Mouse (Mus musculus): ENCODE results near the gene Pcyox1. TPM values are rescaled to one million over a fixed set of nuclear protein-coding genes. Genes with fewer than 3 reads are reported as not detected.
"Not testable (repeated sequence)": the region's sequence is repeated elsewhere in the genome, so short reads cannot be mapped to it uniquely, and the experiment has no call there.

Pcyox1 gene
- total and polyA plus RNA-seq, 3 experiments, result 44.7 to 72.3 (median 44.9) TPM

DNA sequence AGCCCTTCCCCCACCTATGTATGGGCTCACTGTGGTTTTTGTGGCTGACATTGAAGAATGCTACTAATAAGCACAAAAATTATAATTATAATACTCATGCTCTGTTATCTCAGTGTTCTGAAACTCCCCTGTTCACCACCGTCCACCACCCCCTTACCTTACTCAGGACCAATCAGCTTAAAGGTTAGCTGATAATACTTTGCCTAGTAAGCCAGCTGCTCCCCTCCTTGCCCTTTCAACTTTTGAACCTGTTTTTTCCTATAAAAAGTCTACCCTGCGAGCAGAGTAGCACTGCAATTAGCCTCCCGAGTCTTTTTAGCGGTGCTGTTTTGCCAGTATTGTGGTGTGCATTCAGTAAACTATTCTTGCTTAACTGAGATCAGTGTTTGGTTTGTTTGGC is 12.3 kb downstream of the Pcyox1 start:
- Histone ChIP-seq H3K9me3 (replicated peaks) (no peaks in the 10 kb centered on the region), H3K27me3 (ENCODE audit: insufficient read depth, low read length) (no peaks in the 10 kb centered on the region), H3K36me3 (replicated peaks) (peaks cover 59% of the 10 kb centered on the region), H3K4me1 (ENCODE audit: insufficient read depth, low read depth, low read length) (peaks cover 36% of the 10 kb centered on the region), H3K4me3 (ENCODE audit: low read depth, low read length) (no peak overlapping the region; the same call in 1 of the 2 replicates)
- no peak for TF ChIP-seq POLR2AphosphoS5 (IDR thresholded peaks at IDR 0.05; ENCODE audit: insufficient replicate concordance, low read depth, low read length)
- no peak for TF ChIP-seq CTCF (IDR thresholded peaks at IDR 0.05; ENCODE audit: low read depth, low read length)
- no peak for TF ChIP-seq TAL1 (conservative IDR thresholded peaks at IDR 0.05; ENCODE audit: low read depth, low read length)
- TF ChIP-seq GATA2 (IDR thresholded peaks at IDR 0.05; ENCODE audit: borderline replicate concordance, low read depth, low read length), result no peak
- TF ChIP-seq GATA1 (IDR thresholded peaks at IDR 0.05; ENCODE audit: borderline replicate concordance, low read length), result no peak
- no peak for DNase-seq (ENCODE audit: low spot score)
- no peak for ATAC-seq (ENCODE audit: extremely low read depth, insufficient number of reproducible peaks, low FRiP score, poor library complexity, severe bottlenecking)

DNA sequence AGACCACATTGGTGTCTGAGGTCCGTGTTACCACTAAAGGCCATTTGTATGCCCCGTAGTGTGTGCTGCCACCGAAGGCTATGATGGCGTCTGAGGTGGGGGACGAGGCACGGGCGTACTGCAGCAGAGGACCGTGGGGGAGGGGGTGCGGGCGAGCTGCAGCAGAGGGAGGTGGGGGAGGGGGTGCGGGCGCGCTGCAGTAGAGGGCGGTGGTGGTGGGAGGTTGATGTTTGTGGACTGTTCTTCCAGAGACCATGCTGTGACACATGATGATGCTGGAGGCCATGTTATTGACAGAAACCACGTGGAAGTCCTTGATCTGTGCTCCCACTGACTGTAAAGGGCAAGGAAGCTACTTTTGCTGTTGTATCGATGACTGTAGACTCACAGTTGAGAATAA is 13.6 kb downstream of the Pcyox1 start:
- no peaks in the 10 kb centered on the region for H3K27me3 ChIP-seq (ENCODE audit: insufficient read depth, low read length)
- no peak overlapping the region for H3K4me3 ChIP-seq (ENCODE audit: low read depth, low read length)
- DNase-seq (ENCODE audit: low spot score) (no peak), ATAC-seq (ENCODE audit: extremely low read depth, insufficient number of reproducible peaks, low FRiP score, poor library complexity, severe bottlenecking) (no peak)
- H3K9me3 ChIP-seq (replicated peaks), result no peaks in the 10 kb centered on the region
- no peak for TF ChIP-seq POLR2AphosphoS5 (IDR thresholded peaks at IDR 0.05; ENCODE audit: insufficient replicate concordance, low read depth, low read length)
- TF ChIP-seq GATA1 (IDR thresholded peaks at IDR 0.05; ENCODE audit: borderline replicate concordance, low read length), result no peak
- no peak for TF ChIP-seq CTCF (IDR thresholded peaks at IDR 0.05; ENCODE audit: low read depth, low read length)
- no peak for TF ChIP-seq GATA2 (IDR thresholded peaks at IDR 0.05; ENCODE audit: borderline replicate concordance, low read depth, low read length)
- TF ChIP-seq TAL1 (conservative IDR thresholded peaks at IDR 0.05; ENCODE audit: low read depth, low read length), result no peak
- peaks cover 31% of the 10 kb centered on the region for H3K4me1 ChIP-seq (ENCODE audit: insufficient read depth, low read depth, low read length)
- H3K36me3 ChIP-seq (replicated peaks), result peaks cover 60% of the 10 kb centered on the region

DNA sequence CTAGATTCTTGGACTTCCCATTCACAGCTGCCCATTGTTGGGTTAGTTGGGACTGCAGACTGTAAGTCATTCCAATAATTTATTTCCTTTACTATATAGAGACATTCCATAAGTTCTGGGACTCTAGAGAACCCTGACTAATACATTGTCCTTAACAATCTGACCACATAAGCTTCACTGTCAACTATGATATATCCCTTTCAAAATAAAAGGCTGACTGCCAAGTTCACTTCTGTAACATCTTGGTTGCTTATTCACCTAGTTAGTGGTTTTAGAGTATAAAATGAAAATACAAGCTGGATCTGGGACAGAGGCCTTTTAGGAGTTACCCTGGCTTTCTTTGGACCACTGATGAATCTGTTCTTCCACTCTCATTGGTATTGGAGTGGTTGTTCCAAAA is 14.4 kb downstream of the Pcyox1 start:
- Histone ChIP-seq H3K27me3 (ENCODE audit: insufficient read depth, low read length) (no peaks in the 10 kb centered on the region), H3K36me3 (replicated peaks) (peaks cover 60% of the 10 kb centered on the region), H3K9me3 (replicated peaks) (no peaks in the 10 kb centered on the region), H3K4me1 (ENCODE audit: insufficient read depth, low read depth, low read length) (peaks cover 30% of the 10 kb centered on the region), H3K4me3 (ENCODE audit: low read depth, low read length) (no peak overlapping the region)
- TF ChIP-seq CTCF (IDR thresholded peaks at IDR 0.05; ENCODE audit: low read depth, low read length), result no peak
- TF ChIP-seq TAL1 (conservative IDR thresholded peaks at IDR 0.05; ENCODE audit: low read depth, low read length), result no peak
- TF ChIP-seq GATA2 (IDR thresholded peaks at IDR 0.05; ENCODE audit: borderline replicate concordance, low read depth, low read length), result no peak
- TF ChIP-seq POLR2AphosphoS5 (IDR thresholded peaks at IDR 0.05; ENCODE audit: insufficient replicate concordance, low read depth, low read length), result no peak
- no peak for TF ChIP-seq GATA1 (IDR thresholded peaks at IDR 0.05; ENCODE audit: borderline replicate concordance, low read length)
- ATAC-seq (ENCODE audit: extremely low read depth, insufficient number of reproducible peaks, low FRiP score, poor library complexity, severe bottlenecking) (no peak), DNase-seq (ENCODE audit: low spot score) (no peak)

DNA sequence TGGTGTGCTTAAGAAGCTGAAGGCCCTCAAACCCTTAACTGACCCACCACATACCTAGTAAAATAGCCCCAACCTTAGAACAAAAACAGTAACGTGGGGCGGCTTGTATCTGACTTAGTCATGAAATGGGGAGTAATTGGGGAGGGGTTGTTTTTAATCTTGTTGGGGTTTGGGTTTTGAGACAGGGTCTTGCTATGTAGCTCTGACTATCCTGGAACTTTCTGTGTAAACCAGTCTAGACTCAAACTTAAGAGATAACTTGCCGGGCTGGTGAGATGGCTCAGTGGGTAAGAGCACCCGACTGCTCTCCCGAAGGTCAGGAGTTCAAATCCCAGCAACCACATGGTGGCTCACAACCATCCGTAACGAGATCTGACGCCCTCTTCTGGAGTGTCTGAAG is 16.8 kb downstream of the Pcyox1 start:
- H3K36me3 ChIP-seq (replicated peaks), result peaks cover 61% of the 10 kb centered on the region
- not testable (repeated sequence) for H3K4me3 ChIP-seq (ENCODE audit: low read depth, low read length); H3K27me3 ChIP-seq (ENCODE audit: insufficient read depth, low read length); H3K9me3 ChIP-seq (replicated peaks); ATAC-seq (ENCODE audit: extremely low read depth, insufficient number of reproducible peaks, low FRiP score, poor library complexity, severe bottlenecking); DNase-seq (ENCODE audit: low spot score)
- H3K4me1 ChIP-seq (ENCODE audit: insufficient read depth, low read depth, low read length), result peaks cover 19% of the 10 kb centered on the region

DNA sequence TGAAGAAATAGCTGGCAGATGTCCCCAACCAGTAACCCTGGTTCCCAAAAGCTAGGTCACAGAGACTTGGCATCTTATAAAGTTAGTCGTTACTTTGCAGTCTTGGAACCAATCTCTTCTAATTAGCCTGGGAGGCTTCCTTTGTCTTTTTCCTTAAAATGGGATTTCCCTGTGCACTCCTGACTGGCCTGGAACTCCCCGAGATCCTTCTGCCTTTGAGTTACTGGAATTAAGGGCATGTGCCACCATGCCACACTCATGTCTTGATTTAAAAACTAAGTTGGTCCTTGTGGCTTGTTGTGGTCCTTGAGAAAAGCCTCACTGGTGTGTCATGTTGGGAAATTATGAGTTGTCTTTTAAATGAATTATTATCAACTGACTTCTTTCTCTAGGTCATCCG is 18.6 kb downstream of the Pcyox1 start:
- no peak for TF ChIP-seq CTCF (IDR thresholded peaks at IDR 0.05; ENCODE audit: low read depth, low read length)
- TF ChIP-seq GATA1 (IDR thresholded peaks at IDR 0.05; ENCODE audit: borderline replicate concordance, low read length), result no peak
- no peak for TF ChIP-seq TAL1 (conservative IDR thresholded peaks at IDR 0.05; ENCODE audit: low read depth, low read length)
- TF ChIP-seq POLR2AphosphoS5 (IDR thresholded peaks at IDR 0.05; ENCODE audit: insufficient replicate concordance, low read depth, low read length), result no peak
- TF ChIP-seq GATA2 (IDR thresholded peaks at IDR 0.05; ENCODE audit: borderline replicate concordance, low read depth, low read length), result no peak
- Histone ChIP-seq H3K4me1 (ENCODE audit: insufficient read depth, low read depth, low read length) (peaks cover 16% of the 10 kb centered on the region), H3K27me3 (ENCODE audit: insufficient read depth, low read length) (no peaks in the 10 kb centered on the region), H3K4me3 (ENCODE audit: low read depth, low read length) (no peak overlapping the region), H3K36me3 (replicated peaks) (peaks cover 73% of the 10 kb centered on the region), H3K9me3 (replicated peaks) (no peaks in the 10 kb centered on the region)
- DNase-seq (ENCODE audit: low spot score) (no peak), ATAC-seq (ENCODE audit: extremely low read depth, insufficient number of reproducible peaks, low FRiP score, poor library complexity, severe bottlenecking) (no peak)

DNA sequence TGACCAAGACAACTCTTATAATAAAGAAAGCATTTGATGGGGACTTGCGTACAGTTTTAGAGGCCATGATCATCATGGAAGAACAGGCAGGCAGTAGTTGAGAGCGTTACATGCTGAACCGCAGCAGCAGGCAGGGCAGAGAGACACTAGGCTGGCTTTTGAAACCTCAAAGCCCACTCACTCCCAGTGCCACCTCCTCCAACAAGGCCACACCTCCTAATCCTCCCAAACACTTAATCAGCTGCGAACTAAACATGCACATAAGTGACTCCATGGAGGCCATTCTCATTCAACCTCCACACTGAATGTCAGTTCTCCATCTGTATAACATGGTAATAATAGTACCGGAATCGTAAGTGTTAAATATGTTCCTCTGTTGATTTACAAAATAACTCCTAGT is 23.4 kb downstream of the Pcyox1 start:
- no peak for DNase-seq (ENCODE audit: low spot score)
- Histone ChIP-seq H3K36me3 (replicated peaks) (peaks cover 63% of the 10 kb centered on the region), H3K4me1 (ENCODE audit: insufficient read depth, low read depth, low read length) (peaks cover 35% of the 10 kb centered on the region), H3K9me3 (replicated peaks) (no peaks in the 10 kb centered on the region), H3K4me3 (ENCODE audit: low read depth, low read length) (peak overlapping the region; percentile 21; the same call in 1 of the 2 replicates), H3K27me3 (ENCODE audit: insufficient read depth, low read length) (no peaks in the 10 kb centered on the region)
- no peak for TF ChIP-seq CTCF (IDR thresholded peaks at IDR 0.05; ENCODE audit: low read depth, low read length)
- TF ChIP-seq POLR2AphosphoS5 (IDR thresholded peaks at IDR 0.05; ENCODE audit: insufficient replicate concordance, low read depth, low read length), result no peak
- no peak for TF ChIP-seq TAL1 (conservative IDR thresholded peaks at IDR 0.05; ENCODE audit: low read depth, low read length)
- TF ChIP-seq GATA1 (IDR thresholded peaks at IDR 0.05; ENCODE audit: borderline replicate concordance, low read length), result no peak
- no peak for TF ChIP-seq GATA2 (IDR thresholded peaks at IDR 0.05; ENCODE audit: borderline replicate concordance, low read depth, low read length)
- ATAC-seq (ENCODE audit: extremely low read depth, insufficient number of reproducible peaks, low FRiP score, poor library complexity, severe bottlenecking), result no peak
